Mouse (Mus musculus): ENCODE measurements around the gene Dhx33.
A peak's percentile ranks its signal among the peaks of the same experiment; 100 is the strongest.

Dhx33 gene

GRCm38 (mm10) chr11:71004316-71004773, at the start of gene Dhx33:
Gene Dhx33, minus strand, starts transcription at chr11:71004437.
- DNase-seq (ENCODE audit: low spot score in 2 of 2) = peak; percentile 88 to 91

GRCm38 (mm10) chr11:71052554-71052953, 48.3 kb upstream of the Dhx33 start:
- DNase-seq (ENCODE audit: low spot score in 2 of 2) = no peak

- DNase-seq (ENCODE audit: low spot score in 2 of 2) = no peak
These were observed 35.5 kb upstream of the Dhx33 start for GRCm38 (mm10) chr11:71039526-71040298.

- DNase-seq (ENCODE audit: low spot score in 2 of 2) = peak in 1 of 2 experiments; percentile 4
These were observed 29.0 kb upstream of the Dhx33 start, which contains the start of gene 6330403K07Rik for GRCm38 (mm10) chr11:71033163-71033761. Gene 6330403K07Rik, minus strand, starts transcription at chr11:71033513.

- peak in 1 of 2 experiments; percentile 4 for DNase-seq (ENCODE audit: low spot score in 2 of 2)
These were observed 28.4 kb upstream of the Dhx33 start for GRCm38 (mm10) chr11:71032491-71033162.

GRCm38 (mm10) chr11:71032070-71032469, 27.8 kb upstream of the Dhx33 start:
- DNase-seq (ENCODE audit: low spot score in 2 of 2) = no peak

GRCm38 (mm10) chr11:71029403-71030118, 25.3 kb upstream of the Dhx33 start:
- no peak for DNase-seq (ENCODE audit: low spot score in 2 of 2)

- DNase-seq (ENCODE audit: low spot score in 2 of 2) = no peak
These were observed 24.0 kb upstream of the Dhx33 start for GRCm38 (mm10) chr11:71028280-71028679.

GRCm38 (mm10) chr11:71019201-71020068, 15.2 kb upstream of the Dhx33 start, which contains the start of the genes Mis12 and Derl2:
Gene Mis12, plus strand, starts transcription at chr11:71019611.
Gene Derl2, minus strand, starts transcription at chr11:71019841.
- peak; percentile 95 to 99 for DNase-seq (ENCODE audit: low spot score in 2 of 2)

- no peak for DNase-seq (ENCODE audit: low spot score in 2 of 2)
These were observed 14.4 kb upstream of the Dhx33 start for GRCm38 (mm10) chr11:71018416-71019200.

- no peak for DNase-seq (ENCODE audit: low spot score in 2 of 2)
These were observed 12.8 kb upstream of the Dhx33 start for GRCm38 (mm10) chr11:71017051-71017450.

GRCm38 (mm10) chr11:71012743-71013142, 8.5 kb upstream of the Dhx33 start:
- no peak for DNase-seq (ENCODE audit: low spot score in 2 of 2)

- no peak for DNase-seq (ENCODE audit: low spot score in 2 of 2)
These were observed 4.1 kb upstream of the Dhx33 start for GRCm38 (mm10) chr11:71008321-71008720.

GRCm38 (mm10) chr11:71007831-71008230, 3.6 kb upstream of the Dhx33 start:
- no peak for DNase-seq (ENCODE audit: low spot score in 2 of 2)

- DNase-seq (ENCODE audit: low spot score in 2 of 2) = no peak
These were observed 2.8 kb upstream of the Dhx33 start for GRCm38 (mm10) chr11:71007026-71007425.

GRCm38 (mm10) chr11:71005046-71005445, 809 bp upstream of the Dhx33 start:
- DNase-seq (ENCODE audit: low spot score in 2 of 2) = no peak

GRCm38 (mm10) chr11:71003611-71004315, 474 bp downstream of the Dhx33 start:
- DNase-seq (ENCODE audit: low spot score in 2 of 2) = no peak

- DNase-seq (ENCODE audit: low spot score in 2 of 2) = no peak
These were observed 3.1 kb downstream of the Dhx33 start for GRCm38 (mm10) chr11:71001167-71001566.

GRCm38 (mm10) chr11:70982557-70983228, 21.5 kb downstream of the Dhx33 start, which contains the start of gene C1qbp:
Gene C1qbp, minus strand, starts transcription at chr11:70983026.
- peak; percentile 84 to 96 for DNase-seq (ENCODE audit: low spot score in 2 of 2)

All from thymus, postnatal 10 days (tissue).